Mouse (Mus musculus): ENCODE results near the gene Dgke.

DNA sequence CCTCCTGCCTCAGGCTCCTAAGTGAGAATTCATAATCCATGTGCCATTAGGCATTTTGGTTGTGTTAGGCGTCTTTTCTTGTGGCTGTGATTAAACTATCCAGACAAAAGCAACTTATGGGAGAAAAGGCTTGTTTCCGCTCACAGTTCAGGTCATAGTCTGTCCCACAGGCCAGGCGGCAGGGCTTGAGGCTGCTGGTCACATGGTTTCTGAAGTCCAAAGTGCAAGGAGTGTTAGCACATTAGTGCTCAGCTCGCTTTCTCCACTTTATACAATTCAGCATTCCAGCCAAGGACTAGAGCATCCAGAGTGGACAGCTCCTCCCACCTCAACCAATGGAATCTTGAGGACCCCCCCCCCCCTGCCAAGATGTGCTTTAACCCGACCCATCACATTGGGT, 54.4 kb downstream of the Dgke start:
- TF ChIP-seq CTCF (conservative IDR thresholded peaks at IDR 0.05 in 1 of 2, IDR thresholded peaks at IDR 0.05 in 1 of 2; ENCODE audit: low read depth in 2 of 2, low read length in 2 of 2) (no peak), ETS1 (conservative IDR thresholded peaks at IDR 0.05; ENCODE audit: low read depth, low read length) (no peak), POLR2AphosphoS2 (IDR thresholded peaks at IDR 0.05; ENCODE audit: low read depth, low read length) (no peak), USF1 (IDR thresholded peaks at IDR 0.05; ENCODE audit: low read depth, low read length) (no peak), E2F4 (IDR thresholded peaks at IDR 0.05; ENCODE audit: insufficient replicate concordance, low read depth, low read length) (no peak), NRF1 (IDR thresholded peaks at IDR 0.05; ENCODE audit: low read depth, low read length) (no peak), EP300 (IDR thresholded peaks at IDR 0.05; ENCODE audit: low read length) (no peak)
